Mouse (Mus musculus) bone marrow macrophage, adult 2 months (primary cell): ENCODE results near the gene Tubgcp6.

Source experiments
- CTCF ChIP-seq: IDR thresholded peaks from 2 replicates; pipeline ENCODE4 v1.5.1; 2012; ENCODE audit warnings: low read depth, mild to moderate bottlenecking, low read length, moderate library complexity
- POLR2A ChIP-seq: IDR thresholded peaks from 2 replicates; pipeline ENCODE4 v1.6.1; 2012; ENCODE audit warnings: mild to moderate bottlenecking, low read depth, low read length, borderline replicate concordance

DNA sequence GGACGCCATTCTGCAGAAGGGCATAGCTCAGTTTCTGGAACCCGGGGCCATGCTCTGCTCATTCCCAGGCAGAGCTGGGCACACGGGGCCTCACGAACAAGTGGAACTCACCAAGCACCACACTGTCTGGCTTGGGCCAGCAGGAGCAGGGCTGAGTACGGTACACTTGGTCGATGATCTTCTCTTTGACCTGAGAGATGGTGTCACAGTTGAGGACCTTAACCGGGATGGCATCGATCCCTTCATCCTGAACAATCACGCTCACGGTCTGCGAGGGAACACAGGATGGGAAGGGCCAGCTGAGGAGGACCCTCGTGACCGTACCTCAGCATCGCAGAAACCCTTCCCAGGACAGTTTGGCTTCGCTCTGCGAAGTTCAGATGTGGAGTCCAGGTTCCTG is 35.6 kb upstream of the Tubgcp6 start:
- TF ChIP-seq CTCF (no peak), POLR2A (no peak)
